Mouse (Mus musculus): ENCODE results near the gene Thoc7. TPM values are rescaled to one million over a fixed set of nuclear protein-coding genes. Genes with fewer than 3 reads are reported as not detected.

Gene Thoc7
- polyA plus RNA-seq, 1 experiment = 47.3 TPM

DNA sequence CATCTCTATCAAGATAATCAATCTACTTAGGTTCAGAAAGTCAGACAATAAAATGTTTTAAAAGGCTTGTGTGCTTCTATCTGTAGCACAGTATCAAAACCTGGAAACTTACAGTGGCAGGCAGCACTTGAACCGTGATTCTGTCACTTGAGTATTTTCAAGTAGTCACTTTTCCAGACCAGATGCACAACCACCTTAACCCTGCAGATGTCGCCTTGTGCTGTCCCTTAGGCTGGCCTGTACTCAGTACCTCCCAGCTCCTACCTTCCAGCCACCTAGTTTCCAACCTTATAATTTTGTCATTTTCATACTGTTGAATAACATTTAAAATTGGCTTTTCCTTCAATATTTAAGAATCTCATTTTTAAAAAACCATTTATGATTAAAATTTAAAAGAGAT is 20.5 kb upstream of the Thoc7 start:
- WGBS = 72% methylated on average over 2 of the region's 2 CpGs
- no peak overlapping the region for H3K27ac ChIP-seq (ENCODE audit: insufficient read depth, low read depth, low read length)
- H3K4me3 ChIP-seq (ENCODE audit: insufficient read depth, low read depth, low read length) = no peak overlapping the region
- H3K36me3 ChIP-seq (ENCODE audit: control insufficient read depth, insufficient read depth, low read length) = no peaks in the 10 kb centered on the region
- DNase-seq = no peak
- H3K4me1 ChIP-seq (ENCODE audit: control insufficient read depth, insufficient read depth, low read length) = no peaks in the 10 kb centered on the region; the same call in 1 of the 2 replicates
- TF ChIP-seq POLR2A (IDR thresholded peaks at IDR 0.05; ENCODE audit: low read depth, low read length) (no peak), CTCF (conservative IDR thresholded peaks at IDR 0.05; ENCODE audit: insufficient read depth, insufficient read length, low read depth, low read length) (peak; percentile 50; the same call in 1 of the 2 replicates)
- H3K27me3 ChIP-seq (replicated peaks; ENCODE audit: control insufficient read depth, insufficient read depth, low read length) = no peaks in the 10 kb centered on the region

DNA sequence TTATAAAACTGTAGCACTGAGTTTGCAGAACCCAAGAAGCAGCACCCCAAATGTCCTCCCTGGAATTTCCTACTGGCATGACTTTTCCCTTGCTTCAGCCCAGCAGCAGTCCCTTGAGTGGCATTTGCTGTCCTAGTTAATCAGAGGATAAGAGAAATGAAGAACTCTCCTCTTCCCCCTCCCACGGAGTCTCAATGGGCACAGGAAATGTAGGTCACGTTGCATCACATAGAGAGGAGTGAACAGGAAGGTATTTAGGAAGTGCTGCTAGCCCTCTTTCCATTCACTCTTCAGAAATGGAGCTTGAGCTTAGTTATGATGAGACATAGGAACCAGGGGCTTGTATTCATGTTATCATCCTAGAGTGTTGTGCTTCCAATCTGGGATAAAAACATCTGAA is 19.6 kb upstream of the Thoc7 start:
- Histone ChIP-seq H3K27me3 (replicated peaks; ENCODE audit: control insufficient read depth, insufficient read depth, low read length) (no peaks in the 10 kb centered on the region), H3K36me3 (ENCODE audit: control insufficient read depth, insufficient read depth, low read length) (no peaks in the 10 kb centered on the region), H3K27ac (ENCODE audit: insufficient read depth, low read depth, low read length) (no peak overlapping the region), H3K4me3 (ENCODE audit: insufficient read depth, low read depth, low read length) (no peak overlapping the region), H3K4me1 (ENCODE audit: control insufficient read depth, insufficient read depth, low read length) (no peaks in the 10 kb centered on the region; the same call in 1 of the 2 replicates)
- DNase-seq = no peak
- no peak for TF ChIP-seq POLR2A (IDR thresholded peaks at IDR 0.05; ENCODE audit: low read depth, low read length)
- TF ChIP-seq CTCF (conservative IDR thresholded peaks at IDR 0.05; ENCODE audit: insufficient read depth, insufficient read length, low read depth, low read length) = no peak
- WGBS = 25% methylated on average over 2 of the region's 2 CpGs

- WGBS = 50% methylated on average over 1 of the region's 1 CpGs
- H3K27ac ChIP-seq (ENCODE audit: insufficient read depth, low read depth, low read length) = no peak overlapping the region
- no peaks in the 10 kb centered on the region for H3K4me1 ChIP-seq (ENCODE audit: control insufficient read depth, insufficient read depth, low read length)
- no peak for TF ChIP-seq CTCF (conservative IDR thresholded peaks at IDR 0.05; ENCODE audit: insufficient read depth, insufficient read length, low read depth, low read length)
- no peak for TF ChIP-seq POLR2A (IDR thresholded peaks at IDR 0.05; ENCODE audit: low read depth, low read length)
- DNase-seq = no peak
- no peaks in the 10 kb centered on the region for H3K36me3 ChIP-seq (ENCODE audit: control insufficient read depth, insufficient read depth, low read length)
- H3K27me3 ChIP-seq (replicated peaks; ENCODE audit: control insufficient read depth, insufficient read depth, low read length) = no peaks in the 10 kb centered on the region
- H3K4me3 ChIP-seq (ENCODE audit: insufficient read depth, low read depth, low read length) = no peak overlapping the region
These were observed 15.8 kb upstream of the Thoc7 start for GRCm38 (mm10) chr14:13977498-13977897.

DNA sequence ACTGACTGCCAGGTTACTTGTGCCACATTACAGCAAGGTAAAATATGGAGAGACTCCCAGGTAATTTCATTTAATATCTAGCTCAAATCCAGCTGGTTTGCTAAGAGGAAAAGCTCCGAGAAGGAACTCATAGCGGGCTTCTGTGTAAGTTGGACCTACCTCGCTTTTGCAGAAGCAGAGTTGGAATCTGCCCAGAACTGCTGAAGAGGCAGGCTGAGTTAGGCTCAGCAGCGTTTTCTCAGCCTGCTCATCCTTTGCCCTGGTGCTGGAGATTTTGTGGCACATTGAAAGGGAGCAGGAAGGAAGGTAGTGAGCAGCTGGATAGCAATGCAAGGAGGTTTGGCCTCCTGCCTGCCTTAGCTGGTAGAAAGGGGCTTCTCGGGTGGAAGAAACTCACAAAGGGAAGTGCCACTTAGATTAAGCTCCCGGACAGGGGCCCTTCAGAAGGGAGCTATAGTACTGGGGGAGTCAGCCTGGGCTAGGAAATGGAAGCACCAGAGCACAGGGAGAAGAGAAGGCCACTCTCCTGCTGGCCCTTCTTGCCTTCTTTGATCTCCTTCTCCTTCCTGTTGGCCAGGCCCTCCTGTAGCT is 10.1 kb upstream of the Thoc7 start:
- H3K4me1 ChIP-seq (ENCODE audit: control insufficient read depth, insufficient read depth, low read length) = peaks cover 17% of the 10 kb centered on the region
- peak; percentile 24 for DNase-seq
- no peak overlapping the region for H3K4me3 ChIP-seq (ENCODE audit: insufficient read depth, low read depth, low read length)
- TF ChIP-seq POLR2A (IDR thresholded peaks at IDR 0.05; ENCODE audit: low read depth, low read length) (no peak), CTCF (conservative IDR thresholded peaks at IDR 0.05; ENCODE audit: insufficient read depth, insufficient read length, low read depth, low read length) (no peak)
- 44% methylated on average over 6 of the region's 6 CpGs for WGBS
- no peaks in the 10 kb centered on the region for H3K27me3 ChIP-seq (replicated peaks; ENCODE audit: control insufficient read depth, insufficient read depth, low read length)
- H3K27ac ChIP-seq (ENCODE audit: insufficient read depth, low read depth, low read length) = no peak overlapping the region
- no peaks in the 10 kb centered on the region for H3K36me3 ChIP-seq (ENCODE audit: control insufficient read depth, insufficient read depth, low read length)

DNA sequence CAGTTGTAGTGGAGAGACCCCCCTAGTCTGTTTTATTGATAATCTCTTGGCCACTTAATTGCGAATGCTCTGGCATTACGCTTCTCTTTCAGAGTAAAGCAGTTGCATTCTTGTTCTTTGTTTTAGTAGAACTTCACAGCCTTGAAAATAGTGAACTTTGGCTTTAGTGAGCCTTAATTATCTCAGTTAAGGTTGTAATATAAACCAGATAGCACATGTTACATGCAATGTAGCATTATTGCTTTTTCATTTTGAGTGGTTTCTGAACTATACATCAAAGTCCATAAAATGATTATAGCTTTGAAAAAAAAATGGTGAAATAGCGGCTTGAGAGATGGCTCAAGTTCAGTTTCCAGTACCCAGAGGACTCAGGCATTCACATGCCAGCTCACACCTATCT is 8.9 kb upstream of the Thoc7 start:
- Histone ChIP-seq H3K4me1 (ENCODE audit: control insufficient read depth, insufficient read depth, low read length) (peaks cover 17% of the 10 kb centered on the region), H3K27ac (ENCODE audit: insufficient read depth, low read depth, low read length) (no peak overlapping the region), H3K36me3 (ENCODE audit: control insufficient read depth, insufficient read depth, low read length) (no peaks in the 10 kb centered on the region), H3K4me3 (ENCODE audit: insufficient read depth, low read depth, low read length) (no peak overlapping the region), H3K27me3 (replicated peaks; ENCODE audit: control insufficient read depth, insufficient read depth, low read length) (no peaks in the 10 kb centered on the region)
- TF ChIP-seq POLR2A (IDR thresholded peaks at IDR 0.05; ENCODE audit: low read depth, low read length) = no peak
- no peak for TF ChIP-seq CTCF (conservative IDR thresholded peaks at IDR 0.05; ENCODE audit: insufficient read depth, insufficient read length, low read depth, low read length)
- WGBS = 67% methylated on average over 3 of the region's 3 CpGs
- DNase-seq = no peak

DNA sequence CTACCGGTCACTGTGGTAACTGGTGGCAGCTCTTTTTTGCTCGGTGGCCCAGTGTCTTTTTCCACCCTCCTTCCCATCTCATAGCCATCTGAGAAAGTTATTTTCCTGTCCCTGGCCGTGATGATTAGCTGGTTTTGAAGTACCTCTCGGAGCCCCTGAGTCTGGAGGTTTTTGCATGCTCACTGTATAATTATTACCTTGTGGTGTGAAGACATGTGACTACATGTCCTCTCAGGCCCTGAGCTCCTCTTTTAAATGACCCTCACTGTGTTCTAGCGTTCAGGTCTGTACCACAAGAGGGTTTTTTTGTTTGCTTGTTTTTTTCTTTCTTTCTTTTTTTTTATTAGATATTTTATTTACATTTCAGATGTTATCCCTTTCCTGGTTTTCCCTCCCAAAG is 6.8 kb upstream of the Thoc7 start:
- DNase-seq = peak; percentile 55
- TF ChIP-seq POLR2A (IDR thresholded peaks at IDR 0.05; ENCODE audit: low read depth, low read length) (no peak), CTCF (conservative IDR thresholded peaks at IDR 0.05; ENCODE audit: insufficient read depth, insufficient read length, low read depth, low read length) (no peak)
- 52% methylated on average over 5 of the region's 5 CpGs for WGBS
- Histone ChIP-seq H3K27ac (ENCODE audit: insufficient read depth, low read depth, low read length) (peak overlapping the region; percentile 31; the same call in 1 of the 2 replicates), H3K36me3 (ENCODE audit: control insufficient read depth, insufficient read depth, low read length) (no peaks in the 10 kb centered on the region), H3K4me3 (ENCODE audit: insufficient read depth, low read depth, low read length) (no peak overlapping the region), H3K27me3 (replicated peaks; ENCODE audit: control insufficient read depth, insufficient read depth, low read length) (no peaks in the 10 kb centered on the region), H3K4me1 (ENCODE audit: control insufficient read depth, insufficient read depth, low read length) (peaks cover 17% of the 10 kb centered on the region)

- H3K4me3 ChIP-seq (ENCODE audit: insufficient read depth, low read depth, low read length) = no peak overlapping the region
- DNase-seq = no peak
- WGBS = 51% methylated on average over 1 of the region's 1 CpGs
These were observed 6.0 kb upstream of the Thoc7 start for GRCm38 (mm10) chr14:13967607-13968006.

More at GRCm38 (mm10) chr14:13967607-13968006, 6.0 kb upstream of the Thoc7 start:
- TF ChIP-seq CTCF (conservative IDR thresholded peaks at IDR 0.05; ENCODE audit: insufficient read depth, insufficient read length, low read depth, low read length) (0 out of 2 replicates have a peak, but pooled peaks have one; percentile 22), POLR2A (IDR thresholded peaks at IDR 0.05; ENCODE audit: low read depth, low read length) (no peak)
- Histone ChIP-seq H3K4me1 (ENCODE audit: control insufficient read depth, insufficient read depth, low read length) (peaks cover 17% of the 10 kb centered on the region), H3K27me3 (replicated peaks; ENCODE audit: control insufficient read depth, insufficient read depth, low read length) (no peaks in the 10 kb centered on the region), H3K27ac (ENCODE audit: insufficient read depth, low read depth, low read length) (no peak overlapping the region), H3K36me3 (ENCODE audit: control insufficient read depth, insufficient read depth, low read length) (no peaks in the 10 kb centered on the region)
